Mouse (Mus musculus): ENCODE data around the gene Elf1. TPM values are rescaled to one million over a fixed set of nuclear protein-coding genes. Genes with fewer than 3 reads are reported as not detected.

Gene Elf1
- polyA plus RNA-seq (2012; ENCODE audit: low replicate concordance) = 6.5 and 7.1 TPM in 2 replicates

DNA sequence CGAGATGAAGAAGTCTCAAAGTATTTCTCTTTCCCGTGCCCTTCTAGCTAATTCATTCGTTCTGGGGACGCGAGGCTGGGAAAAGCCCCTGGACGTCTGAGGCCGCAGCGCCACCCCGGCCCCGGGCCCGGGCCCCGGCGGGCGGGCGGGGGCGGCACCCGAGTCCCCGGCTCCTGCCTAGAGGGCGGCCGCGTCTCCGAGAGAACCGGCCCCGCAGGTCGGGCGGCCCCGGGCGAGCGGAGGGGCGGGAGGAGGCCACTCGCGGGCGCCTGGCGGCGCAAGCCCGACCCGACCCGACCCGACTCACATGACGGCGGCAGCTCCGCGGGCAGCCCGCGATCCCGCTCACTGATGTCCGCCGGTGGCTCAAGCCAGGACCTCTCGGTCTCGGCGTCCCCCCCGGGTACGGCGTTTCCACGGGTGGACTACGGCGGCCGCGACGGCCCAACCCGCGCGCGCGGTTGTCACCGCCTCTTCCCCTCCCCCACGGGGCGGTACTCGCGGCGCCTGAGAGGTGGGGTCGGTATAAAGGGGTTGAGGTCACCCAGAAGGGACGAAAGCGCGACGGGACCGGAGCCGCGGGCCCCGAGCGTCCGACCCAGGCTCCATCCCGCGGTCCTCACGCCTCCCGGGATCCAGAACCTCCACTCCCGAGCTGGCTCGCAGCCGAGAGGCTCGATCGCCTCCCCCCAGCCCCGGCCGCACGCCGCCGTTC lies at the start of gene Elf1:
TSS of gene Elf1 (plus strand) at position 571 of the 715 bp plus-strand sequence.

GRCm38 (mm10) chr14:79451681-79452590 lies 29.1 kb upstream of the Elf1 start, which contains the start of gene Kbtbd6:
Gene Kbtbd6, plus strand, starts transcription at chr14:79451835.

DNA sequence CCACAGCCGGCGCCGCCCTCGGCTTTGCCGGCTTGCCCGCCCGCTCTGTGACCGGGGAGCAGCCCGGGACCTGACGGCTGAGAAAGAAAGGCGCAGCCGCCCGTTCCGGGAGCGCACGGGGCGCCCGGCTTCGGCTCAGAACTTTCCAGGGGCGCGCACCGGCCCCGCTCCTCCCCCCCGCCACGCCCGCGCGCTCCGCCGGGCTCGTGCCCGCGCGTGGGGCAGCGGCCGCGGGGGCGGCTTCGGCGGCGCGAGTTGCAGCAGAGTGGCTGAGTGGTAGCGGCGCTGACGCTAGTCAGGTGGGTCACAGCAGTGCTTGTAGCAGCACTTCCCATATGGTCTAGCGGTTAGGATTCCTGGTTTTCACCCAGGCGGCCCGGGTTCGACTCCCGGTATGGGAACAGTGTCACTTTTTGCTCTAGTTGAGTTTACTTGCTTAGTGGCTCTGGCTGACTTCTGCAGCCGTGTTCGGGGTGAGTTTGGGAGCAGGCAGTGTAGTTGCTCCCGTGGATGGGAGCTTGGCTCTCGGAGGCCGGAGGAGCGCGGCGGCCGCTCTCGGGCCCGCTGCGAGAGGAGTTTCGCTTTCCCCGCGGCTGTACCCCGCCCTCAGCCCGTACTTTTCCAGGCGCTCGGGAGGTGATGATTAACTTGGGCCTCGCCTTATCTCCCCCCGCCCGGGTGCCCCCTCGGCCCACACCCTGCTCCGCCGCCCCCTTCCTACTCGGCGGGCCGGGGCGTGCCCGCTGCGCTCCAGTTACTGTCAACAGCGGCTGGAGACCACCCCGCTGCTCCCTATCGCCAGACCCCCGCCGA lies 551 bp downstream of the Elf1 start, which contains the start of gene Wbp4:
TSS of gene Wbp4 (minus strand) at position 182 of the 813 bp plus-strand sequence.

GRCm38 (mm10) chr14:79587139-79587851 lies 106.3 kb downstream of the Elf1 start, which contains the start of gene Sugt1:
Gene Sugt1, plus strand, starts transcription at chr14:79587691.

Other genes starting within 250 kb of the Elf1 start
- not detected in 2 replicates for gene Zfp957, start 233.8 kb upstream of the Elf1 start, polyA plus RNA-seq (2012; ENCODE audit: low replicate concordance)
- gene Rgcc, start 179.5 kb upstream of the Elf1 start, polyA plus RNA-seq (2012; ENCODE audit: low replicate concordance) = 13.2 and 18.0 TPM in 2 replicates
- 6.7 and 20.8 TPM in 2 replicates for gene Naa16, start 90.4 kb upstream of the Elf1 start, polyA plus RNA-seq (2012; ENCODE audit: low replicate concordance)
- not detected in 2 replicates for gene Mtrf1, start 83.4 kb upstream of the Elf1 start, polyA plus RNA-seq (2012; ENCODE audit: low replicate concordance)
- gene Kbtbd7, start 54.7 kb upstream of the Elf1 start, polyA plus RNA-seq (2012; ENCODE audit: low replicate concordance) = 2.2 and 4.5 TPM in 2 replicates
- 2.5 and 2.8 TPM in 2 replicates for gene Kbtbd6, start 29.4 kb upstream of the Elf1 start, polyA plus RNA-seq (2012; ENCODE audit: low replicate concordance)
- 5.7 and 11.0 TPM in 2 replicates for gene Wbp4, start 326 bp downstream of the Elf1 start, polyA plus RNA-seq (2012; ENCODE audit: low replicate concordance)
- 0.15 and 1.1 TPM in 2 replicates for gene Sugt1, start 106.5 kb downstream of the Elf1 start, polyA plus RNA-seq (2012; ENCODE audit: low replicate concordance)
- not detected in 2 replicates for gene Cnmd, start 181.0 kb downstream of the Elf1 start, polyA plus RNA-seq (2012; ENCODE audit: low replicate concordance)

Data from leukemia stem cell, adult 10-12 weeks (primary cell).